Mouse (Mus musculus) neural tube, embryonic 15.5 days (tissue): Measurements from ENCODE around the gene B4galt7. TPM values are rescaled to one million over a fixed set of nuclear protein-coding genes. Genes with fewer than 3 reads are reported as not detected.
"Not testable (repeated sequence)": the region's sequence is repeated elsewhere in the genome, so short reads cannot be mapped to it uniquely, and the experiment has no call there.

Experiments
- ATAC-seq: fragments of 200-750 bp; cut with Nextera tagmentation; 2 replicates; pipeline ENCODE4 v1.8.0; 2017; ENCODE audit warnings: mild to moderate bottlenecking, moderate TSS enrichment, moderate library complexity; ENCODE audit not compliant: low FRiP score
- H3K27ac ChIP-seq: fragments of 300-500 bp; sonication (generic); replicated peaks from 2 replicates; pipeline ENCODE4 v1.5.1; 2015; ENCODE audit warnings: mild to moderate bottlenecking, inconsistent platforms
- H3K27me3 ChIP-seq: fragments of 300-500 bp; sonication (generic); replicated peaks from 2 replicates; pipeline ENCODE4 v1.6.1; 2015; ENCODE audit warnings: inconsistent platforms
- H3K36me3 ChIP-seq: fragments of 300-500 bp; sonication (generic); 2 replicates; pipeline ENCODE4 v1.6.1; 2015; ENCODE audit warnings: inconsistent platforms
- H3K4me1 ChIP-seq: fragments of 300-500 bp; sonication (generic); 2 replicates; pipeline ENCODE4 v1.6.1; 2015; ENCODE audit warnings: inconsistent platforms
- H3K4me2 ChIP-seq: fragments of 300-500 bp; sonication (generic); 2 replicates; pipeline ENCODE4 v1.6.1; 2015; ENCODE audit warnings: inconsistent platforms, mild to moderate bottlenecking, moderate library complexity
- H3K4me3 ChIP-seq: fragments of 300-500 bp; sonication (generic); replicated peaks from 2 replicates; pipeline ENCODE4 v1.5.1; 2015; ENCODE audit warnings: mild to moderate bottlenecking, inconsistent platforms
- H3K9ac ChIP-seq: fragments of 300-500 bp; sonication (generic); replicated peaks from 2 replicates; pipeline ENCODE4 v1.6.1; 2015; ENCODE audit warnings: mild to moderate bottlenecking, inconsistent platforms
- H3K9me3 ChIP-seq: fragments of 300-500 bp; sonication (generic); replicated peaks from 2 replicates; pipeline ENCODE4 v1.6.1; 2016; ENCODE audit warnings: inconsistent platforms
- WGBS: fragments of 180-500 bp; shearing (Covaris S2); methylation state at CpG from one replicate; pipeline ENCODE4 v1.1.7; 2015; ENCODE audit warnings: mixed read lengths; 5-methylcytosine and 5-hydroxymethylcytosine counted together
- polyA plus RNA-seq: library from polyadenylated mRNA; unstranded; fragments of >200 nt; fragmentation: Nextera tagmentation; extraction: Ambion mirVana; gene quantifications from 2 replicates; pipeline ENCODE4 v1.2.1, GENCODE M21; 2015

B4galt7 gene
- polyA plus RNA-seq: 45.5 and 48.3 TPM in 2 replicates

- Histone ChIP-seq H3K4me3 (peak within 1 kb of the TSS; percentile 96), H3K36me3 (peaks cover 47% of the 10 kb centered on the region), H3K4me2 (peak within 1 kb of the TSS; percentile 76), H3K9ac (peak within 1 kb of the TSS; percentile 93), H3K27me3 (no peaks in the 10 kb centered on the region), H3K9me3 (no peaks in the 10 kb centered on the region), H3K27ac (peak within 1 kb of the TSS; percentile 86), H3K4me1 (peaks cover 40% of the 10 kb centered on the region)
- ATAC-seq: peak; percentile 90
- WGBS: 10% methylated on average over 51 of the region's 51 CpGs
Observed at GRCm38 (mm10) chr13:55599566-55600540, at the start of gene B4galt7. TSS of gene B4galt7 (plus strand) at chr13:55599896.

- no peak overlapping the region for H3K4me3 ChIP-seq
- ATAC-seq: no peak
- no peak overlapping the region for H3K27ac ChIP-seq
- no peaks in the 10 kb centered on the region for H3K4me1 ChIP-seq
- H3K9ac ChIP-seq: no peak overlapping the region
- no peak overlapping the region for H3K4me2 ChIP-seq
- peaks cover 46% of the 10 kb centered on the region for H3K36me3 ChIP-seq
- no peaks in the 10 kb centered on the region for H3K9me3 ChIP-seq
- 92% methylated on average over 9 of the region's 9 CpGs for WGBS
- no peaks in the 10 kb centered on the region for H3K27me3 ChIP-seq
Observed at GRCm38 (mm10) chr13:55555921-55556320, 43.8 kb upstream of the B4galt7 start.

- Histone ChIP-seq H3K4me3 (no peak overlapping the region), H3K27me3 (no peaks in the 10 kb centered on the region), H3K4me1 (no peaks in the 10 kb centered on the region), H3K4me2 (no peak overlapping the region), H3K27ac (no peak overlapping the region), H3K9me3 (no peaks in the 10 kb centered on the region), H3K36me3 (peaks cover 31% of the 10 kb centered on the region), H3K9ac (no peak overlapping the region)
- ATAC-seq: no peak
- WGBS: 77% methylated on average over 6 of the region's 6 CpGs
Observed at GRCm38 (mm10) chr13:55557499-55557898, 42.2 kb upstream of the B4galt7 start.

GRCm38 (mm10) chr13:55563266-55563879, 36.3 kb upstream of the B4galt7 start:
- Histone ChIP-seq H3K4me2 (no peak overlapping the region), H3K4me1 (peaks cover 28% of the 10 kb centered on the region), H3K9me3 (no peaks in the 10 kb centered on the region), H3K27me3 (no peaks in the 10 kb centered on the region), H3K36me3 (peaks cover 4% of the 10 kb centered on the region; the same call in 1 of the 2 replicates), H3K27ac (no peak overlapping the region), H3K9ac (no peak overlapping the region), H3K4me3 (no peak overlapping the region)
- 83% methylated on average over 7 of the region's 7 CpGs for WGBS
- no peak for ATAC-seq

- no peak overlapping the region for H3K4me2 ChIP-seq
- no peak overlapping the region for H3K4me3 ChIP-seq
- H3K27ac ChIP-seq: no peak overlapping the region
- 0 out of 2 replicates have a peak, but pooled peaks cover 4% of the 10 kb centered on the region for H3K36me3 ChIP-seq
- no peak overlapping the region for H3K9ac ChIP-seq
- peaks cover 48% of the 10 kb centered on the region for H3K4me1 ChIP-seq
- H3K27me3 ChIP-seq: no peaks in the 10 kb centered on the region
- no peaks in the 10 kb centered on the region for H3K9me3 ChIP-seq
- ATAC-seq: no peak
- 71% methylated on average over 6 of the region's 6 CpGs for WGBS
Observed at GRCm38 (mm10) chr13:55567001-55567400, 32.7 kb upstream of the B4galt7 start.

GRCm38 (mm10) chr13:55567949-55568348, 31.7 kb upstream of the B4galt7 start:
- WGBS: 85% methylated on average over 2 of the region's 2 CpGs
- peaks cover 52% of the 10 kb centered on the region for H3K4me1 ChIP-seq
- no peak overlapping the region for H3K4me2 ChIP-seq
- no peak overlapping the region for H3K27ac ChIP-seq
- no peaks in the 10 kb centered on the region for H3K27me3 ChIP-seq
- no peak overlapping the region for H3K9ac ChIP-seq
- ATAC-seq: no peak
- no peaks in the 10 kb centered on the region for H3K9me3 ChIP-seq
- no peak overlapping the region for H3K4me3 ChIP-seq
- H3K36me3 ChIP-seq: 0 out of 2 replicates have a peak, but pooled peaks cover 4% of the 10 kb centered on the region

GRCm38 (mm10) chr13:55568524-55568923, 31.2 kb upstream of the B4galt7 start:
- not testable (repeated sequence) for H3K27me3 ChIP-seq, ATAC-seq, H3K36me3 ChIP-seq, H3K9ac ChIP-seq, H3K4me2 ChIP-seq, H3K27ac ChIP-seq, H3K9me3 ChIP-seq, H3K4me3 ChIP-seq
- H3K4me1 ChIP-seq: peaks cover 46% of the 10 kb centered on the region
- 90% methylated on average over 4 of the region's 4 CpGs for WGBS

GRCm38 (mm10) chr13:55569726-55570285, 29.9 kb upstream of the B4galt7 start:
- H3K4me1 ChIP-seq: peaks cover 40% of the 10 kb centered on the region
- peak overlapping the region; percentile 93 for H3K27ac ChIP-seq
- no peaks in the 10 kb centered on the region for H3K9me3 ChIP-seq
- 0 out of 2 replicates have a peak, but pooled peaks cover 4% of the 10 kb centered on the region for H3K36me3 ChIP-seq
- peak overlapping the region; percentile 96 for H3K4me2 ChIP-seq
- peak; percentile 21; the same call in 1 of the 2 replicates for ATAC-seq
- H3K4me3 ChIP-seq: peak overlapping the region; percentile 95
- WGBS: 5% methylated on average over 16 of the region's 16 CpGs
- H3K27me3 ChIP-seq: no peaks in the 10 kb centered on the region
- peak overlapping the region; percentile 94 for H3K9ac ChIP-seq

- ATAC-seq: peak; percentile 72
- Histone ChIP-seq H3K9ac (peak overlapping the region; percentile 94), H3K27me3 (no peaks in the 10 kb centered on the region), H3K4me3 (peak overlapping the region; percentile 95), H3K36me3 (0 out of 2 replicates have a peak, but pooled peaks cover 4% of the 10 kb centered on the region), H3K9me3 (no peaks in the 10 kb centered on the region), H3K4me2 (peak overlapping the region; percentile 96), H3K27ac (peak overlapping the region; percentile 93), H3K4me1 (peaks cover 40% of the 10 kb centered on the region)
- 1% methylated on average over 47 of the region's 47 CpGs for WGBS
Observed at GRCm38 (mm10) chr13:55570286-55570973, 29.3 kb upstream of the B4galt7 start.

- Histone ChIP-seq H3K4me1 (peaks cover 40% of the 10 kb centered on the region), H3K4me3 (peak within 1 kb of the TSS; percentile 95), H3K36me3 (0 out of 2 replicates have a peak, but pooled peaks cover 3% of the 10 kb centered on the region), H3K9ac (peak within 1 kb of the TSS; percentile 94), H3K27ac (peak within 1 kb of the TSS; percentile 93), H3K9me3 (no peaks in the 10 kb centered on the region), H3K4me2 (peak within 1 kb of the TSS; percentile 96), H3K27me3 (no peaks in the 10 kb centered on the region)
- ATAC-seq: peak; percentile 92
- 2% methylated on average over 26 of the region's 47 CpGs for WGBS
Observed at GRCm38 (mm10) chr13:55571027-55571751, 28.5 kb upstream of the B4galt7 start, which contains the start of gene Fam193b. TSS of gene Fam193b (minus strand) at chr13:55571120.
